In genomic region chr5:67688001-67688400, GRCm38 (mm10) we compare ENCODE assay signal across 22 mouse cellular contexts.
"Had no signal": no experiment of that assay in that cellular context is flagged by ENCODE, and none has a peak within 500 bp of the region (broad histone marks: within the 10 kb centered on the region; RNA-seq: fewer than 3 reads in every experiment).

No protein-coding gene starts in this region.

- H3K4me2 ChIP-seq: limb, embryonic 13.5 days; liver, embryonic 12.5 days; liver, embryonic 15.5 days; lung, embryonic 15.5 days; midbrain, embryonic 11.5 days; neural tube, embryonic 12.5 days; neural tube, embryonic 15.5 days had no signal

- ATAC-seq: liver, embryonic 12.5 days had no signal

- H3K36me3 ChIP-seq: limb, embryonic 10.5 days; limb, embryonic 13.5 days; lung, embryonic 15.5 days had no signal

- H3K9ac ChIP-seq: limb, embryonic 13.5 days; liver, embryonic 12.5 days; liver, embryonic 15.5 days; lung, embryonic 15.5 days; neural tube, embryonic 12.5 days; neural tube, embryonic 15.5 days had no signal

- DNase-seq: kidney, postnatal 25 days; layer of hippocampus, adult 9-11 months; liver; lung, adult 18-20 months; lung, postnatal 10 days; lung, postnatal 36 days; midbrain, embryonic 14.5 days; thymus, adult 2 months; thymus, postnatal 14 days; thymus, postnatal 4 days had no signal

- H3K4me3 ChIP-seq: layer of hippocampus, adult 2 months; limb, embryonic 10.5 days; limb, embryonic 13.5 days; liver, embryonic 12.5 days; liver, embryonic 15.5 days; lung, embryonic 15.5 days; megakaryocyte, embryonic 14.5 days; neural tube, embryonic 12.5 days; neural tube, embryonic 15.5 days had no signal

- H3K4me1 ChIP-seq: liver, embryonic 12.5 days; liver, embryonic 15.5 days; lung, embryonic 15.5 days; neural tube, embryonic 12.5 days; neural tube, embryonic 15.5 days had no signal

- H3K27ac ChIP-seq: kidney, postnatal 0 days; limb, embryonic 10.5 days; limb, embryonic 13.5 days; liver, embryonic 12.5 days; liver, embryonic 15.5 days; lung, embryonic 15.5 days; neural tube, embryonic 12.5 days; neural tube, embryonic 15.5 days; stomach, postnatal 0 days had no signal

- H3K9me3 ChIP-seq: limb, embryonic 10.5 days; limb, embryonic 13.5 days; liver, embryonic 12.5 days; liver, embryonic 15.5 days; lung, embryonic 15.5 days; megakaryocyte, embryonic 14.5 days; neural tube, embryonic 12.5 days; neural tube, embryonic 15.5 days had no signal

- H3K27me3 ChIP-seq: liver, embryonic 12.5 days; liver, embryonic 15.5 days; lung, embryonic 15.5 days; megakaryocyte, embryonic 14.5 days; neural tube, embryonic 12.5 days; neural tube, embryonic 15.5 days had no signal
